Mouse (Mus musculus) small intestine, adult 2 months (tissue): ENCODE results near the gene Lrrk2.

Experiments used
- CTCF ChIP-seq: fragments of 200-500 bp; IDR thresholded peaks from 2 replicates; pipeline ENCODE4 v1.5.1; 2012; ENCODE audit warnings: low read depth, mild to moderate bottlenecking, control low read depth, inconsistent platforms, low read length, moderate library complexity, mixed read lengths; ENCODE audit not compliant: insufficient replicate concordance, insufficient read length; ENCODE audit errors: extremely low read depth
- POLR2A ChIP-seq: fragments of 200-500 bp; IDR thresholded peaks from 2 replicates; pipeline ENCODE4 v1.6.1; 2012; ENCODE audit warnings: low read depth, mild to moderate bottlenecking, control low read depth, inconsistent platforms, low read length, moderate library complexity

DNA sequence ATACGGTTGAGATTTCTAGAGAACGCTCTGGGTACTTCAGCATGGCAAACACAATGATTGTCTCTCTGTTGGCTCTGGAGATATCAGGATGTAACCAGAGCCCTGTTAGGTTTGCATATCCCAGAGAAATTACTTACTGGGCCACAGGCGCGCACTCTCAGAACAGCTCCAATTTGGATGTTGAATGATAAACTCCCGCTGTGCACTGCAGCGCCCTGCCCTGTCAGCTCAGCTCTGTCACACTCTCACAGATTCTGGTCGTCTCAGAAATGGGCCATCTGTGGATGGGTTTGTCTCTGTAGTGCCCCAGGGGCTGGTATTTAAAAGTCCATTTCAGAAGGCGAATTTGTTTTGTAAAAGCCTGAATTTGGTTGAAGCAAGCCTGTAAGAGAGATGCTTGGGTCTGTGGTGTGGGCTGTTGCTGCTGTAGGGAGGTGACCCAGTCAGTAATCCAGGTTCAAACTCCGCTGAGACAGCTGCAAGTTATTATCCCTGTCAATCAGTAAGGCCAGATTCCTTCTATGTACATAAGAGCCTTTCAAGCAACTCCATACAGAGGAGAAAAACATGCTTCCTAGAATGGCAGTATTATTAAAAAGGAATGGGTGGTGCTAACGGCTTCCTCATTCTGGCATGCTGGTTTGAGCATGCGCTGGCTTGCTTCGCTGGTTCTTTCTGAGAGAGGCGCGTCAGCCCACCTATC, 80.6 kb downstream of the Lrrk2 start:
- TF ChIP-seq POLR2A: no peak
- TF ChIP-seq CTCF: no peak
